Mouse (Mus musculus) kidney, embryonic 16.5 days (tissue): Measurements from ENCODE around the gene Folr1. TPM values are rescaled to one million over a fixed set of nuclear protein-coding genes. Genes with fewer than 3 reads are reported as not detected.

Experiments
- ATAC-seq: fragments of 200-750 bp; cut with Nextera tagmentation; 2 replicates; pipeline ENCODE4 v1.8.0; 2017; ENCODE audit warnings: moderate TSS enrichment; ENCODE audit not compliant: low FRiP score, low TSS enrichment
- H3K27ac ChIP-seq: fragments of 300-500 bp; sonication (generic); 2 replicates; pipeline ENCODE4 v1.5.1; 2014; ENCODE audit warnings: low read length
- H3K27me3 ChIP-seq: fragments of 300-500 bp; sonication (generic); 2 replicates; pipeline ENCODE4 v1.6.1; 2014; ENCODE audit warnings: low read length, control low read depth, mixed read lengths; ENCODE audit not compliant: insufficient read depth
- H3K36me3 ChIP-seq: fragments of 300-500 bp; sonication (generic); 2 replicates; pipeline ENCODE4 v1.6.1; 2014; ENCODE audit warnings: low read length, control low read depth, mixed read lengths; ENCODE audit not compliant: insufficient read depth
- H3K4me1 ChIP-seq: fragments of 300-500 bp; sonication (generic); 2 replicates; pipeline ENCODE4 v1.6.1; 2014; ENCODE audit warnings: low read length, control low read depth, mixed read lengths; ENCODE audit not compliant: insufficient read depth
- H3K4me2 ChIP-seq: fragments of 300-500 bp; sonication (generic); replicated peaks from 2 replicates; pipeline ENCODE4 v1.6.1; 2014; ENCODE audit warnings: low read depth, low read length
- H3K4me3 ChIP-seq: fragments of 300-500 bp; sonication (generic); 2 replicates; pipeline ENCODE4 v1.5.1; 2014; ENCODE audit warnings: mild to moderate bottlenecking, low read length
- H3K9ac ChIP-seq: fragments of 300-500 bp; sonication (generic); replicated peaks from 2 replicates; pipeline ENCODE4 v1.6.1; 2014; ENCODE audit warnings: low read length
- H3K9me3 ChIP-seq: fragments of 300-500 bp; sonication (generic); 2 replicates; pipeline ENCODE4 v1.6.1; 2016; ENCODE audit warnings: low read length, control low read depth
- WGBS: fragments of 180-500 bp; shearing (Covaris S2); extraction: QIAGEN DNeasy Blood & Tissue Kit; methylation state at CpG from one replicate; pipeline ENCODE4 v1.1.7; 2014; 5-methylcytosine and 5-hydroxymethylcytosine counted together
- microRNA-seq: library from miRNA; unstranded; fragments of <30 nt; microRNA quantifications from one replicate; pipeline ENCODE4, GENCODE M21; 2016
- polyA plus RNA-seq: library from polyadenylated mRNA; unstranded; fragments of >200 nt; fragmentation: Nextera tagmentation; extraction: Ambion mirVana; gene quantifications from 2 replicates; pipeline ENCODE4 v1.2.1, GENCODE M21; 2015

Folr1 gene
- polyA plus RNA-seq, 1 experiment from 2014 or later = 98.0 TPM

DNA sequence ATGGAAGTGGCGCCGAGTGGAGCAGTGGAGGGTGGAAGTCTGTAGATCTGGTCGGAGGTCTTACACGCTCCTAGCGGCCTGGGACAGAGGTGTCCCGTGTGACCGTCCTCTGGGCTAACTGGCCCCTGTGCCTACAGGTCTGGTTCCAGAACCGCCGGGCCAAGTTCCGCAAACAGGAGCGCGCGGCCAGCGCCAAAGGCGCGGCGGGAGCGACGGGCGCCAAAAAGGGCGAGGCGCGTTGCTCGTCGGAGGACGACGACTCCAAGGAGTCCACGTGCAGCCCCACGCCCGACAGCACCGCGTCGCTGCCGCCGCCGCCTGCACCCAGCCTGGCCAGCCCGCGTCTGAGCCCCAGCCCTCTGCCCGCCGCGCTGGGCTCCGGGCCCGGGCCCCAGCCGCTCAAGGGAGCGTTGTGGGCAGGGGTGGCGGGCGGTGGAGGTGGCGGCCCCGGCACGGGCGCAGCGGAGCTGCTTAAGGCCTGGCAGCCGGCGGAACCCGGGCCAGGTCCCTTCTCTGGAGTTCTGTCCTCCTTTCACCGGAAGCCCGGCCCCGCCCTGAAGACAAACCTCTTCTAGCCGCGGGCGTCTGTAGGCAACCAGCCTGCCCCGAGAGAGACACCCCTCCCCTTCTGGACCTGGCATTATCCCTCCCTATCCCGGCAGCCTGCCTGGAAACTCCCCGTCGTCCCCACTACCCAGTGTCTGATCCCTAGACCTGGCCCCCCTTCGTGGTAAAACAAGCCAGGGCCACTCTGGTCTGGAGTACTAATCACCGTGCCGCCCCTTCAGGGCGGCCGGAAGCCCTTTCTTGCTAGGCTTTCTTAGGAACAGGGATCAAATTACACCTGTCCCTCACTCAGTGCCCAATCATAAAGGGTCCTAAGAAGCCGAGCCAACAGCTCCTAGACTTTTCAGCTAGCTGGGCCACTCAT, 48.8 kb downstream of the Folr1 start:
- peaks cover 36% of the 10 kb centered on the region for H3K36me3 ChIP-seq
- H3K4me3 ChIP-seq = peak overlapping the region; percentile 53
- H3K9me3 ChIP-seq = no peaks in the 10 kb centered on the region
- H3K27ac ChIP-seq = peak overlapping the region; percentile 74
- WGBS = 0% methylated on average over 67 of the region's 71 CpGs
- peak overlapping the region; percentile 97 for H3K4me2 ChIP-seq
- ATAC-seq = peak; percentile 89
- H3K27me3 ChIP-seq = peaks cover 56% of the 10 kb centered on the region
- H3K4me1 ChIP-seq = peaks cover 31% of the 10 kb centered on the region
- peak overlapping the region; percentile 81 for H3K9ac ChIP-seq

DNA sequence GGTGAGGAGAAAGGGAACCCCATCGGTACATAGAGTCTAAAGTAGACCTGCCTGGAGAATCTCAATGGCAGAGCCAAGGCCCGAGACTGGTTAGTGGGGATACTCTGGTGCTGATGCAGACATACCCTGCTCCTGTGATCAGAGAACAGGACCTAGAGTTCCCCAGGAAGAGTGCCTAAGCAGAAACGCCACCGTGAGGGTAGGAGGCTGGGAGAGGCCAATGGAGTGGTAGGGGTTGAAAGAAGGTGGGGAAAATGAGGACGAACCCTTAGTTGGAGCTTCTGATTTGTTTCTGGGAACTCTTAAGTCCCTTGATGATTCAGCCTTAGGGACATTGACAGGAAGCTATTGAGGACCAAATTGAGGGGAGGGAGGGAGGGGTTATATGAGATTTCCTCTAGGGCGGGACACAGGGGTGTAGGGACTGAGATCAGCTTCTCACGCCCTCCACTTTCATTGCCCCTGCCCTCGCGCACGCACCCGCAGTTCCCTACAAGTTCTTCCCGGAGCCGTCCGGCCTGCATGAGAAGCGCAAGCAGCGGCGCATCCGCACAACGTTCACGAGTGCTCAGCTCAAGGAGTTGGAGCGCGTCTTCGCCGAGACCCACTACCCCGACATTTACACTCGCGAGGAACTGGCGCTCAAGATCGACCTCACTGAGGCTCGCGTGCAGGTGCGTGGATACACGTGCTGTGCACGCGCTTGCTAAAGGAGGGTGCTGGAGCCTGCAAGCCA, 50.1 kb downstream of the Folr1 start:
- no peak overlapping the region for H3K27ac ChIP-seq
- H3K27me3 ChIP-seq = peaks cover 63% of the 10 kb centered on the region
- H3K36me3 ChIP-seq = peaks cover 23% of the 10 kb centered on the region
- 3% methylated on average over 35 of the region's 35 CpGs for WGBS
- peak overlapping the region; percentile 53 for H3K4me3 ChIP-seq
- ATAC-seq = no peak
- H3K4me2 ChIP-seq = peak overlapping the region; percentile 97
- H3K4me1 ChIP-seq = peaks cover 31% of the 10 kb centered on the region
- no peak overlapping the region; the same call in 1 of the 2 replicates for H3K9ac ChIP-seq
- no peaks in the 10 kb centered on the region for H3K9me3 ChIP-seq

DNA sequence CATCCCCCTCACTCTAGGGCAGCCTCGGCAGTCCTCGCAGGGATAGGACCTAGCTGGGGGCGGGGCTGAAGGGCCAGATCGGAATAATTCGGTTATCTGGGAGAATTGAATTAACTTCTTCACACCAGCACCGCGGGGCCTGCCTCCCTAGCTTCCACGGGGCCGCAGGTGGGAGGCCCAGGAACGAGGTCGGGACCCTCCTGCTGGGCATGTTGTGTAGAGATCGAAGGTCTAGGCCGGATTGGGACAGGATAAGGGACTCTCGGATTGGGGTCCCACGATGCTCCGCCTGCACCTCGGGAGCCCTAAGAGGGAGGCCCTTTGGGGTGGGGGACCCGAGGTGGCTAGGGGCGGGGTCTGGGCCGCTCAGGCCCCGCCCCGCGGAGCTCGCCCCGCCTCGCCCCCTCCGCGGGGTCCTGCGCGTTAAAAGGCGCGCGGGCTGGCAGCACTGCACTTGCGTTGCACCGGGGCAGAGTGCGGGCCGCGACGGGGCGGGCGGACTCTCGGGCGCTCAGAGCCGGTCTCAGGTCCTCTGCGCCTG, 52.7 kb downstream of the Folr1 start, which contains the start of gene Phox2a:
Phox2a (plus strand) TSS at position 453 of the 541 bp plus-strand sequence.
- no peaks in the 10 kb centered on the region for H3K9me3 ChIP-seq
- H3K4me3 ChIP-seq = peak within 1 kb of the TSS; percentile 44
- H3K4me2 ChIP-seq = peak within 1 kb of the TSS; percentile 55
- 0 out of 2 replicates have a peak within 1 kb of the TSS, but pooled peaks have one; percentile 29 for H3K9ac ChIP-seq
- WGBS = under 1% methylated on average over 43 of the region's 45 CpGs
- ATAC-seq = no peak
- 0 out of 2 replicates have a peak, but pooled peaks cover 1% of the 10 kb centered on the region for H3K36me3 ChIP-seq
- H3K4me1 ChIP-seq = peaks cover 26% of the 10 kb centered on the region
- no peak within 1 kb of the TSS for H3K27ac ChIP-seq
- H3K27me3 ChIP-seq = peaks cover 60% of the 10 kb centered on the region

Small RNA genes lying within 50 kb of the gene (microRNA-seq; reads per million reads assigned to microRNA genes)
- not detected for gene Gm22655

Other genes starting within 250 kb of the Folr1 start
- 67.2 and 69.0 TPM in 2 replicates for gene Clpb, start 207.2 kb downstream of the Folr1 start, polyA plus RNA-seq
- gene Phox2a, start 52.5 kb downstream of the Folr1 start, polyA plus RNA-seq = 0.19 and 0.75 TPM in 2 replicates
- gene Inppl1, start 32.6 kb downstream of the Folr1 start, polyA plus RNA-seq = 44.2 and 55.6 TPM in 2 replicates
- 1.3 and 1.9 TPM in 2 replicates for gene Folr2, start 13.6 kb downstream of the Folr1 start, polyA plus RNA-seq
- gene Anapc15, start 7.1 kb downstream of the Folr1 start, polyA plus RNA-seq = 76.3 and 77.8 TPM in 2 replicates
- gene Lamtor1, start 35.1 kb upstream of the Folr1 start, polyA plus RNA-seq = 174 and 183 TPM in 2 replicates
- gene Tomt, start 35.6 kb upstream of the Folr1 start, polyA plus RNA-seq = 0.33 and 0.59 TPM in 2 replicates
- gene Lrrc51, start 63.1 kb upstream of the Folr1 start, polyA plus RNA-seq = 10.8 and 13.9 TPM in 2 replicates
- 72.1 and 75.6 TPM in 2 replicates for gene Numa1, start 63.3 kb upstream of the Folr1 start, polyA plus RNA-seq
- 3.0 and 3.3 TPM in 2 replicates for gene Il18bp, start 147.9 kb upstream of the Folr1 start, polyA plus RNA-seq
- 32.7 and 34.1 TPM in 2 replicates for gene Rnf121, start 194.7 kb upstream of the Folr1 start, polyA plus RNA-seq
- gene Xndc1, start 194.7 kb upstream of the Folr1 start, polyA plus RNA-seq = 34.4 and 37.5 TPM in 2 replicates
- gene Xntrpc, start 194.9 kb upstream of the Folr1 start, polyA plus RNA-seq = 0.99 and 1.4 TPM in 2 replicates
- gene Trpc2, start 212.3 kb upstream of the Folr1 start, polyA plus RNA-seq = 0.09 TPM in 1 of 2 replicates, not detected in the other
- 1.0 and 1.2 TPM in 2 replicates for gene Art1, start 231.0 kb upstream of the Folr1 start, polyA plus RNA-seq
- gene Art5, start 238.7 kb upstream of the Folr1 start, polyA plus RNA-seq = 2.2 and 2.4 TPM in 2 replicates
- not detected in 2 replicates for gene Chrna10, start 246.0 kb upstream of the Folr1 start, polyA plus RNA-seq